Mouse (Mus musculus): ENCODE measurements around the gene Tbk1.

The Tbk1 gene

DNA sequence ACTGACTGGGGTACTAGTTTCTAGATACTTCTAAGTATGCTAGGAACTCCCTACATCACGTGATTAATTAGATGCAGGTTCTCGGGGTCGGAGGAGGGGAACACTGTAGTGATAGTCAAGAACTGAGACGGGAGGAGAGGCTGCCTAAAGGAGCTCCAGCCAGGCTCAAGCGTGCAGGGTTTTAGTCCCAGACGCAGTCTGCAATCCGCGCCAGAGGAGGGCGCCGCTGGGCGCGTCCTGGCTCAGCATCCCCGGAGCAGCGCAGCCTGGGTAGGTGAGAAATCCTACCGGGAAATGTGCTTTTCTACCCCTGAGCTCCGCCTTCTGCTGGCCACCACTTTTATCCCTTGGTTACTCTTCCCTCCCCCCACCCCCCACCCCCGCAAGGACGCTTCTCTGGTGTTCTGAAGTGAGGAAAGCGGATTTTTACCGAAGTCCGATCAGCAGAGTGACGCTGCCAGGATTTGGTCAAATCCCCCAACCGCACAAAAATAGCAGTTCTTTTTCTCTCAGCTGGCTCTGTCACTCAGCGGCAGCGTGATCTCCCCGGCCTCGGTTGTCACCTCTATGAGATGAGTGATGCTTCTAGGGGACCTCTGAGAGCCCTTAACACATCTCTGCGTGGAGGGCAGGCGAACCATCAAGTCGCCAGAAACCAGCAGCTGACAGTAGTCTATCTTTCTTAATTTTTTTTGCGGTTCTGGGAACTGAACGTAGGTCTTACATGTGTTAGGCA, 53.3 kb downstream of the Tbk1 start:
- peak; percentile 46 for DNase-seq

DNA sequence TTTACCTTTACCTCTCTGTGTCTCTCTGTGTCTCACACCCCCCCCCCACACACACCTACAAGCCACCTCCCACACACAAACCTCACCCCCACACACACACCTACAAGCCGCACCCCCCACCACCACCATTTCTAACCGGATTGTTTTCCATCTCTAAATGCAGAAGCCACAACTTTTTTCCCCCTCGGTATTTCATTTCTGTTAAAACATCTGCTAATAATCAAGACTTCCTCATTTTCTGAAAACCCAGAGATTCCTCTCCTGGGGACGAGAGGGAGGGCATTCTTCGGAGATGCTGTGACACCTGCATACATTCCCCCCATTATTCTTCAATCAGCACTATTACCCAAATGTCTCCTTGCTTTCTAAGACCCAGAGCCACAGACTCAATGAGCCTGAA, 55.0 kb downstream of the Tbk1 start:
- no peak for DNase-seq

DNA sequence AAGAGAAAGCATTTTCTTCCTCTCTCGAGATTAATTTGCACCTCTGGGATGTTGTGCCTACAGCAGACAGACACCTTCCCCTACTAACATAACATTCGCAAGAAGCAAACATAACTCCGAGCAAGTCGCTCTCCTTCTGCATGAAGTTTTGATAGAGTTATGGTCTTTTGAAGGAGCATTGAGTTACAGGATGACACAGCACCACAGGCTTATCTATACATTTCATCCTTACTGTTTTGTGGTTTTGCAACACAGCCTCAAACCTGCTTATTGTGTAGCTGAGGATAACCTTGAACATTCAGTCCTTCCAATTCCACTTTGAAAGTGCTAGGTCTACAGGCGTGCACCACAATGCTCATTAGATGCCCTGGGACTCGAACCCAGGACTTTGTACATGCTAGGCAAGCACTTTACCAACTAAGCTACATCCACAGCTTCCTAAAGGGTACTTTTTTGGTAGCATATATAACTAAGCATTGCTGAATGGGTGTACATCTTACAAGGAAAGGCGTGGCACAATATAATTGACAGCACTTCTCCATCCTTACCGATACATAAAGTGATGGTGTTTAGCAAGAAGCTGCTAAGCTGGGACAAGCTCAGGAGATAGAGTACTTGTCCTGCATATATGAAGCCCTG, 56.1 kb downstream of the Tbk1 start:
- no peak for DNase-seq

DNA sequence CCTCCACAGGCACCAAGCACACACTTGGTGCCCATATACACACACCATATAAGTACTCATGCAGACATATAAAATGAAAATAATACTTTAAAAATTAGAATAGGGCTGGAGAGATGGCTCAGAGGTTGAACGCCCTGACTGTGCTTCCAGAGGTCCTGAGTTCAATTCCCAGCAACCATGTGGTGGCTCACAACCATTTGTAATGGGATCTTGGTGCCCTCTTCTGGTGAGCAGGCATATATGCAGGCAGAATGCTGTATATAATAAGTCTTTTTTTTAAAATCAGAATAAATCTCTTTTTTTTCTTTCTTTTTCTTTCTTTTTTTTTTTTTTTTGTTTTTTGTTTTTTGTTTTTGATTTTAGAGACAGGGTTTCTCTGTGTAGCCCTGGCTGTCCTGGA, 57.3 kb downstream of the Tbk1 start:
- no peak for DNase-seq

DNA sequence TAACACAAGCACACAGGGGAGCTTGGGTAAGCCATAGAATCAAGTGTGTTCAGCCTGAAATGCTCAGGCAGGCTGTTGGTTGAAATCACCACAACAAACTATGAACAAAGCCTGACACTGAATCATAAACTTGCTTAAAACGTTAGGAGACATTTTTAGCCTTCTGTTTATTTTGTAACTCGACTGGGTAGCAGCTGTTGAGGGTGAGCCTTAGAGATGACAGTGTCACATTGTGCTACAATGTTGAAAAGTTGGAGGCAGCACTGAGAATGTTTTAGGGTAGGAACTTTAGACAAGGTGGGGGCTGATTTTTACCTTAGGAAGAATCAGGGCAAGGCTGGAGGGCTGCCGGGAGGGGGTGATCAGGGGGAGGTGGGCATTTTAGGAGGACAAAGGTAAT, 58.1 kb downstream of the Tbk1 start:
- DNase-seq: no peak

DNA sequence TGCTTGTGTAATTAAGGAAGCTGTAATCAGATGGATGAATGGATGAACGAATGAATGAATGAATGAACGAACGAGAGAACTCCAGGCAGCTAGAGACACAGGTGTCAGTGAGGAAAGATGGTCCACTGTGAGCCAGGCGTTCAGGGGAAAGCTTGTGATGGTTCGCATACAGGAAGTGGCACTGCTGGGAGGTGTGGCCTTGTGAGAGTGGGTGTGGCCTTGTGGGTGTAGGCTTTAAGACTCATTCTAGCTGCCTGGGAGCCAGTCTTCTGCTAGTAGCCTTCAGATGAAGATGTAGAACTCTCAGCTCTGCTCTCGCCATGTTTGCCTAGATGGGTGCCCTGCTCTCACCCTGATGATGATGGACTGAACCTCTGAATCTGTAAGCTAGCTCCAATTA, 59.5 kb downstream of the Tbk1 start:
- DNase-seq: no peak

DNA sequence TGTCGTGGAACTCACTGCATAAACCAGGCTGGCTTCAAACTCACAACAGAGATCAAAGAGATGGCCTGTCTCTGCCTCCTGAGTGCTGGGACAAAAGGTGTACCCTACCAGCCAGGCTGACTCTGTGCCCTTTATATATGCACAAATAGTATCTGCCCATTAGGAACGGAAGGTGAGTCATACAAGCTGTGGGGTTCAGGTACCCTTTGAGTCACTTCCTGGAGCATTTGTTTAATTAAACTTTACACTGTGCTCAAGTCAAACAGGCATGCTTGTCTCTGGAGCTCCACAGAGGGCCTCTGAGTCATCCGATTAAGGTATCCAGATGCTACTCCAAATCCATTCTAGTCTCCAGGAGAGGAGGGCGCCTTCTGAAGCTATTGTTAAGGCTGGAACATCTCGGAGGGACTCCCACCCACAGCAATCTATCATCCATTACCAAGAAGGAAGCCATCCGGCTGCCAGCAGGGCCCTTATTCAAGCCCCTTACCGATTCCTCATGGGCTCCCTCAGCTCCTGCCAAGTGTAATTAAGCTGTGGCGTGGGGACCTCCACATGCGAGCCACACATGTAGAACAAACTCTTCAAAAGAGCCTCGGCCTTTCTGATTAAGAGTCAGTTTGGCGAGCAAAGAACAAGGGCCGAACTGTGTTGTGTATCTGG, 65.5 kb downstream of the Tbk1 start:
- no peak for DNase-seq

DNA sequence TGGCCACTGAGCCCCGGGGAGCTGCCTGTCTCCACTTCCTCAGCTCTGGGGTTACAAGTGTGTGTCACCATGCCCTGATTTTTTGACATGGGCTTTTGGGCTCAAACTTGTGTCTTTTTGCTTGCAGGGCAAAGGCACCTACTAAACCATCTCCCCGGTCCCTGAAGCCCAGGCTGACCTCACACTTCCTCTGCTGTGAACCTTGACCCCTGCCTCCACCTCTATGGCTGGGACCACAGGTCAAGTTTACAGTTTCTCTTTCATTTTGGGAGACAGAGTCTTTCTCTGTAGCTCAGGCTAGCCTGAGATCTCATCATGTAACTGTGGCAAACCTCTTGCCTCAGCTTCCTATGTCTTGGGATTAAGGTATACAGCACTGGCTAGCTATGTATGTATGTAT, 66.9 kb downstream of the Tbk1 start:
- DNase-seq: no peak

DNA sequence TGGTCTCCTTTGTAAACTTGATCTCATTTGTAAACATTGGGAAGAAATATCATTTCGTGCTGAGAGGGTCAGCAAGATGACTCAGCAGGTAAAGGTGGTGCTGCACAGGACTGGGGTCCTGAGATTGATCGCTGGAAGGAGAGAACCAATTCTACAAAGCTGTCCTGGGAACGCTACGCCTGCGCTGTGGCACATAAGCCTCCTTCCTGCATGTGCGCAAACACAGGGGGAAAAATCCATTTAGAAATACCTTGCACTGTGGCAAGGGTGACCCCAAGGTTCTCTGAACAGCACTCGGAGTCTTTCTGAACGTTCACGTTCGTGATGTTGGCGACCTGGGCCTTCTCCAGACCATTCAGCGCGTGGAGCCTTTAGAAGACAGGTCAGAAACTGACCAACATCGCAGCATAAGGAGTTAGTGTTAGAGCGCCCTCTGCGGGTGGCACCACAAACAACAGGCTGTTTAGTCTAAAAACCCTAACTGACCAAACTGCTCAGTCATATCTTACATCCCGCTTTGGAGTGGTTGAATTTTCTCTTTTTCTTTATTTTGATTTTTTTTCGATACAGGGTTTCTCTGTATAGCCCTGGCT, 70.5 kb downstream of the Tbk1 start:
- peak; percentile 89 for DNase-seq

DNA sequence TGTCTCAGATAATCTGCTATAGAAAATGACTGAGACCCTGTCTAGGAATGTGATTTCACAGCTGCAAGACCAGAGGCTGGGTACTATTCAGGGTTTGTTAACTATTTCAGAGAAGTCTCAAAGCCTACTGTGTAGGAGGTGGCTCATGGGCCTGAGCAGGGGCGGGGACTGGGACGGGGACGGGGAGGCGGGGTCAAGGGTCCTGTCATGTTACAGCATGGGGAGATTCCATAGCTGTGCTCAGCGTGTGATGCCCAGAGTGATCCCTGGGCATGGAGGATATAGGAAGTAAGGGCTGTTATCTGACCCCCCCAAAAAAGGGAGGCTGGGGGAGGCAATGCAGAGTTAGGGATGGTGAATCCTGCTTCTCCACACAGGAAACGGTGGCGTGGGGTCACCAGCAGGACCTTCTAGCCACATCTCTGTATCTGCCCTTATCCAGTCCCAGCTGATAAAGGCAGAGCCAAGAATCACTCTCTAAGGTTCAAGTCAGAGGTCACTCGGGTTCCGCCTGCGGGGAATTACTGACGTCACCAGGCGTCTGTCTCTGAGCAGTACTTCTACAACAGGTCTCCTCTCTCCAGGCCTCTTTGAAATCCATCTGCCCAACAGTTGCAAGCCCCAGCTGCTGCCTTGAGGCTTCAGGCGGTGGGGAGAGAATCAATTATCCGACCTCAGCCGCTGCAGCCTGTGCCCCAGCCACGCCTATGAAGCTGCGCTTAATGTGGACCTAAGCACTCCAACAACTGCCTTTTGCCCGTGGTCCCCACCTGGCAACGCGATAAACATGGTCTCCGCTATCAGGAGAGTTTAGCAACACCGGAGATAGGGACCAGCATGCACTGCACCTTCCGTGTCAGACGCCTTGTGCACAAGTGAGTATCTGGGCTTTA, 76.6 kb downstream of the Tbk1 start:
- DNase-seq: peak; percentile 68

DNA sequence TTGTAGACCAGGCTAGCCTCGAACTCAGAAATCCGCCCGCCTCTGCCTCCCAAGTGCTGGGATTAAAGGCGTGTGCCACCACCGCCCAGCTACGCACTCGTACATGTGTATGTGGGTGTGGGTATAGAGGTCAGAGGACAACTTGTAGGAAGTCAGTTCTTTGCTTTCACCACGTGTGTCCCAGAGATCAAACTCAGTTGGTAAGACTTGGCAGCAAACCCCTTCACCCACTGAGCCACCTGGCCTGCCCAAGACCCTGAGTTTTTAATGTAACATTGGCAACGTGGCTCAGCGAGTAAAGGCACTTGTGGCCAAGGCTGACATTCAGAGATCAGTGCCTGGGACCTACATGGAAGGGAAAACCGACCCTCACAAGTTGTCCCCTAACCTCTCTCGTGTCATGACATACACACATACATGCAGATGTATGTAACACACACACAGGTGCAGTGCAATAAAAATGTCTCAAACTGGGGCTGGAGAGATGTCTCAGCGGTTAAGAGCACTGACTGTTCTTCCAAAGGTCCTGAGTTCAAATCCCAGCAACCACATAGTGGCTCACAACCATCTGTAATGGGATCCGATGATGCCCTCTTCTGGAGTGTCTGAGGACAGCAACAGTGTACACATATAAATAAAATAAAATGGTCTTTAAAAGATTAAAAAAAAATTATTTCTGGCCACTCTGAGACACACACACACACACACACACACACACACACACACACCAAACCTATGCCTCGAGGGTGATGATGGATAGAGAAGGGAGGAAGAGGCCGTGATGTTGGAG, 78.6 kb downstream of the Tbk1 start:
- no peak for DNase-seq

DNA sequence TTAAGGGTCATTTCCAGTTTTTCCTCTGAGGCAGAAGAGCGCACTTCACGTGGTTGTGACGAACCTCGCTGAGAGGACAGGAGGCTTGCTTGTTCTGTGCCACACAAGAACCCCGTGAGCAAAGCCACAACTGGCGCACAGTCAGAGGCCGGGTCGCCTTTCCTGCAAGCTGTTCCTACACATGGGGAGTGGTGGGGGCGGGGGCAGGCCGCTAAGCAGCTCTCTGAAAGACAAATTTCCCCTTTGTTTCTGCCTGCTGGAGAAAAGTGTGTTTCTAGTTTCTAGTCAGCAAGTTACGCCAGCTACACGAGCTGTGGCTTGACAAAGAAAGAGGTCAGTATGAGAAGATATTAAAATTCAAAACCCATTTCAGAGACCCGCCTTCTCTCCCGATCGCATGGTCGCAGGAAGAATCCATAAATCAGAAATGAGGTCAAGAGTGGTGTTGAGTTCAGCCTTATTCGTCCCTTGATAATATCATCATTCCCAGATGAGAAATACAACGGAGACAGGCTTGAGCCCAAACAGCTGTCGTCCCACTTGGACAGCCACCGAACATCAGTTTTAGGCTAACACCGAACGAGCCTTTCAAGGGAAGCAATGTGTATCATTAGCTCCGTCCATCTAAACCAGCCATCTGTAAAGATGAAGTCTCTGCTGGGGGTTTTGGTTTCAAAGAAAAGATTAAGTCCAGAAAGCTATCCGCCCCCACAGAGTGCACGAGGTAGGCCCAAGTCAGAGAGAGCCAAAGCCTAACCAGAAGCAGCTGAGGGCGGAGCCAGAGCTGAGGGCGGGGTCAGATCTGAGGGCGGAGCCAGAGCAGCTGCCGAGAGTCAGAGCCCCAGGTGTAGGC, 79.6 kb downstream of the Tbk1 start:
- DNase-seq: peak; percentile 73

DNA sequence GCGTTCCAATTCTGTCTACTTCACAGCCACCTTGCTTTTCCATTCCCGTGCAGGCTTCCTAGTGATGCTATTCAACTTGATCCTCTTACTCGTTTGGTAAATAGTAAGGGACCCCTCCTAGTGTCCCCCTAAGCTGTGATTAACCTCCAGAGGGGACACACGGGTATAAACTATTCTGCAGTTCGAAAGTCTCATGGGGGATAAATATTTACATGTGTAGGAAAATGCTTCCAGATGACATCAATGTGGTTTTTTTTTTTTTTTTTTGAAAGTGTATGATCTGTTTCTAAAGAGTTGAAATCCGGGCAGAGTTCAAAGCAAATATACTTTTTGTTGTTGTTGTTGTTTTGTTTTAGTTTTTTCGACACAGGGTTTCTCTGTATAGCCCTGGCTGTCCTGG, 80.7 kb downstream of the Tbk1 start:
- DNase-seq: no peak

DNA sequence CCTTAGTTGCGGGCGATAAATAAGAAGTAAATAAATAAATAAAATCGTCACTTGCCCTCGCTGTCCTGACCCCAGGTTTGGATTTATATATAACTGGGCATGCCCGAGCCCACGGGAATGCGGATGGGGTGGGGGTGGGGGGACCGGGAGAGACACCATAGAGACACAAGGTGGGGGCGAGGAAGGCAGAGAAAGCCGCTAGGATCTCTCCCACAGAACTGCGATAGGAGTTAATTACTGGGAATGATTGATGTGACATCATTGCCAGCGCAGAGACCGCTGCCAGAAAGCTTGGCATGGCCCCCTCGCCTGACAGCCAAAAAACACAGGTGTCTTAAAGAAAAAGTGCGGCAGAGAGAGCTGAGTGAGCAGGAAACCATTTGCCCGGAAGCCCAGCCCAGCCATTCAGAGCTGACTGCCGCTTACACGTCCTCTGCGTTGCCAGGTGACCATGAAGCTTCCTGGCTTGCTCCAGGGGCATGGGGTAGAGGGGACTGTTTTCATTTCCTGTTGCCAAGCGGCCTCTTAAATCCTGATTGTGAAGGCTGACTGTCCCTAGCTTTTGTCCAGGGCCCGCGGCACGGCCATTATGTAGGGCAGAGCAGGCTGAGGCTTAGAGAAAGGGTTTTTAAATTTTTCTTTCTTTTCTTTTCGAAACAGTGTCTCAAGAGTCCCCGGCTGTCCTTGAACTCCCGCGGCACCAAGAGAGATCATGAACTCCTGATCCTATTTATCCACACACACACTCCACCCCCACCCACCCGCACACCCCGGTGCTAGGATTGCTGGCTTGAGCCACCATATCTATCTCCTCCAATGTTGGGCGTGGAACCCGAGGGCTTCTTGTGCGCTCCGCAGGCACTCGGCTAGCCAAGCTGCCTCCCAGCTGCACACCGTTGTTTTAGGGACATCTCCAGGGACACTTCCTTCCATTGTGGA, 81.3 kb downstream of the Tbk1 start:
- peak; percentile 83 for DNase-seq

DNA sequence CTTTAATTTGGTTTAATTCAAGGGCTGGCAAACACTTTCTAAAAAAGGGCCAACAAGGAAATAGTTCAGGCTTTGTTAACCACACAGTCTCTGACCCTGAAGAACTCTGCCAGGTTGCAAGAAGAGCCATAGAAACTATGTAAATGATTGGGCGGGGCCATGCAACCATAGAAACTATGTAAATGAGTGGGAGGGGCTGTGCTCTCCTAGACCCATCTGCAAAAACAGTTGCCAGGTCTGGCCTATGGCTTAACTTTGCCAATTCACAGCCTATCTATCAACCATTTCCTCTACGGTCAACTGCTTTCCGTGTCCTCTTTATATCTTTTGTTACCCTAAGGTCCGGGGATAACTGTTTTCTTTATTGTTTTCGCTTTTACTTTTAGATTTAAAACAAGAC, 85.4 kb downstream of the Tbk1 start:
- DNase-seq: no peak

DNA sequence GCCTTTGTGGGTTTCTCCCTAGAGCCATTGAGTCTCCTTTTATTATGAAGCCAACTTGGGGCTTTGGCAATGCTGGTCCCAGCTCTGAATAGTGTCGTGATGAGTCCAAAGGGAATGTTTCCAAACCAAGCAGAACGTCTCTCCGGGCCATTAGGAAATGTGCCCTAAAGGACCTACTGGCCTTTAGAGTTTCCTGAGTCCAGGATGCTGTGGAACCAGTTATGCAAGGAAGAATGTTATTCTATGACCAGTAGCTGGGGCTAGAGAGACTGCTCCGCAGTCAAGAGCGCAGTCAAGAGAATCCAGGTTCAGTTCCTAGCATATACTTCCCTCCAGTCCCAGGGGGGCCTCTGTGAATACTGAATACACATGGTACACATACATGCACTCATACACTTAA, 86.6 kb downstream of the Tbk1 start:
- peak; percentile 51 for DNase-seq

DNA sequence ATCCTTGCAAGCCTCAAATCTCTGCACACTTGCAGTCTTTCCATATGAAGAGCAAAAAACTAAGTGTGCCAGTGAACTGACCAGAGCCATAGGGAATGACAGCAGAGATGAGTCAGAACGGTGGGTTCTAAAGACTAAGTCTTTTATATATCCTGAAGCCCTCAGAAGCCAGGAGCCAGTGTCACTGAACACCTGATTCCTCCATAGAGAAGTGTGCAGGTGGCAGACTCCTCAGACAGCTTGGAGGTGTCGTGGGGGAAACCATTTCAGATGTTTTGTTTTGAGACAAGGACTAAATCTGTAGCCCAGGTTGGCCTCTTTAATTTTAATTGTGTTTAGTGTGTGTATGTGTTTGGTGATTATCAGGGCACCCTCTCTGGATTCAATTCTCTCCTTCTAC, 87.5 kb downstream of the Tbk1 start:
- no peak for DNase-seq

DNA sequence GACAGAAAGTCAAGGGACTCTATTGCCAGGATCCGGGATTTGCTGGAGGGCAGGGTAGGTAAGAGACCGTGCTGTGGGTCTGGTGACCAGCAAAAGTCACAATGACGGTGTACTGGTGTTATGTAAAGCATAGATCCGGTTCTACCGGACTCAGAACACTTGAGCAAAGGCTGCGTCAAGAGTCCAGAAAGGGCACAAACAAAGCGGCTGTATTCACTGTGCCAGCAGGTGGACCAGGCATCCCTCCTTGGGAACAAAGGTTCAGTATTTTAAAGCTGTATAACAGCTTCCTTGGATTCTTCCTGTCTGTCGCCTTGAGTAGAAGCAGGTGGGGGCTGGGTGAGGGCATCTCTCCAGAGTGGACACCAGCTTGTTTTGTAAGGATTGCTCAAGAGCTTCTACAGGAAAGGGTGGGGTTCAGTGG, 88.1 kb downstream of the Tbk1 start:
- DNase-seq: peak; percentile 74

DNA sequence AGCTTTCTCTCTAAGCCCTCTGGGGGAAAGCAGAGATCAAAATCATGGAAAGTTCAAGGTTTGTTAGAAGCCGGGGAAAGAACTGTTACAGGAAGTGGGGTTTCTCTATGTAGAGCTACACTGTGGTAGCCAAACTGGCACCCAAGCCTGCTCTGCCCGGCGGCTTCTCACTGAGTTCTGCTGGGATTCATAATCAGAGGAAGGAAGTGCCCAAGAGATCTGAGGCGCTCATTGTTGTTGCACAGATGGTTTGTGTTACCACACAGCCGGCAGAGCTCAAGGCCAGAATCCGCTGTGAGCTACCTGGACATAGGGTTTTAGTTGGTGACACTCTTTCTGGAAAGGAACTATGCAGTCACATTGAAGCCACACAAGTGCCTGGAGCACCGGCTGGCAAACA, 88.6 kb downstream of the Tbk1 start:
- DNase-seq: no peak

DNA sequence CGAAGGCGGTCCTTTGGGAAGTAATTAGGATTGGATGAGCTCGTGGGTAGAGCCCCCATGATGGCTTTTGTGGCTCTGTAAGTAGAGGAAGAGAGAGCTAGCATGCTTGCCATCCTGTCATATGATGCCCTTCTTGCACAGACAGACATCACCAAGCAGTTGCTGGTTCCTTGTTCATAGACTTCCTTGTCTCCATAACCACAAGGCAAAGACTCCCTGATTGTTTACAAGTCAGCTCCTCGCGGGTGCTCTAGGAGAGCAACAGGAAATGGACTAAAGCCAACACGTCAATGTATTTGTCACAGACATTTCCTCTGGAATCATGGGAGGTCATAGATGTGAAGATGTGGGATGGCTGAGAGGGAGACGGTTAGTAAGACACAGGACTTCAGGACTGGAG, 90.0 kb downstream of the Tbk1 start:
- DNase-seq: peak; percentile 64
